Mouse (Mus musculus) mouse embryonic stem cell (cell line): ENCODE measurements around the gene Gtsf2.
"Not testable (repeated sequence)": the region's sequence is repeated elsewhere in the genome, so short reads cannot be mapped to it uniquely, and the experiment has no call there.

Source experiments
- in situ Hi-C, 2 experiments: fragments of 300-500 bp; cut with MboI; formaldehyde crosslinking; loops; 1 replicate in 1 of 2; 3 replicates in 1 of 2; pipeline ENCODE4 v1.14.3; 2019 to 2020; ENCODE audit warnings: low sequenced_read_pairs in 2 of 2, low pct_unique_long_range_greater_than_20kb in 1 of 2, mixed read lengths in 1 of 2; ENCODE audit not compliant: unreplicated experiment in 1 of 2

Gtsf2 gene

DNA sequence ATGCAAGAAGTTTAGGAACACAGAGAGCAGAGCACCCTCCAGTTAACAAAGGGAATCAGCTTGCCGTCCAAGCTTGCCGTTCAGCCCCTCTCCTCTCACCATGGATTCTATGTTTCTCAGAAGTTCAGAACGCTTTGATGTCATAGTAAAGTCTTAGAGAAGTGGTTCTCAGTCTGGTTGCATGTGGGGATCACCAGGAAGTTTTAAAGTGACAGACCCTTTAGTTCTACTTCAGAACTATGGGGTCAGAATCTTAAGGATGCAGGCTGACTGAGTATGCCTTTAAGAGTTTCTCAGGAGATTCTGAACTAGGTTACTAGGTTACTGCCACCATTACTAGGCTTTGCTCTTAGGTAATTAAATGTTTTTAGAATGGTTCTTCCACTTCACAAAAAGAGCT, at the start of gene Gtsf2:
Gene Gtsf2, minus strand, starts transcription at position 101 of the 400 bp plus-strand sequence.
- in situ Hi-C loops, result no loop called here

DNA sequence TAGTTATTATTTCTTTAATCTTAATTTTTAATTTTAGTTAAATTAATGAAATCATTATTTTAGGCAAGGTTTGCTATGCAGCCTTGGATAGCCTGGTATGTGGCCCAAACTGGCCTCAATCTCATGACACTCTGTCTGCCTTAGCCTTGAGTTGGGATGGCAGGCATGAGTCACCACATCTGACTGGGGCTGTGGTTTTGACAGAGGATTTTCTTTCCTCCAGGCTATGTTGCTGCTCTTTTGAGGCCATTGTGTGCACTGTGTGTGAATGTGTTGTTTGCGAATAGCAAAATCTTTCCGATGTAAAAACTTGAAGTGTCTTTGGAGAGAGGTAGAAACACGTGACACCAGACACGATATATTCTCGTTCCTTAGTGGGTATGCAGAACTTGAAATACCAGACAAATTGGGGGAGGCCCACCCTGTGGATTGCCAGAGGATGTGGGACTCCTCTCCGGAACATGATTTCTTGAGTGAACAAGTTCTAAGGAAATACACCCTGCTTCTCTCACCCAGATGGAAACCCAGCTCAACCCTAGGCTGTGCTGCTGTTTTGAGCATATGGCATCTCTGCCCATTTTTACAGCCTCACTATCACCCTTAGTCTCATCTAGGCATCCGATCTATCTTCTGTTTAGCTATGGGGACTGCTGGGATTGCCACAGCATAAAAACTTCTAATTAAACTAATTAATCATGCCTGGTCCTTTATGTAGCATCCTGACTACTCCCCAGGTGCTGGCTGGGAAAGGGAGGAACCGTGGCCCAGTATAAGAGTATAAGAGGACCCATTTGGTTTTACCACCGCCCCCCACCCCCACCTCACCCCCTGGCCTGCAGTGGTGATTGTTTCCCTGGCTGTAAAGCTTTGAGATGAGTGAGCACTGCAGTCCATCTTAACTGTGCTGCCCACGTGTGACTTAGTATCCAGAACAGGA, 48.2 kb upstream of the Gtsf2 start:
- in situ Hi-C loops, result no loop called here

DNA sequence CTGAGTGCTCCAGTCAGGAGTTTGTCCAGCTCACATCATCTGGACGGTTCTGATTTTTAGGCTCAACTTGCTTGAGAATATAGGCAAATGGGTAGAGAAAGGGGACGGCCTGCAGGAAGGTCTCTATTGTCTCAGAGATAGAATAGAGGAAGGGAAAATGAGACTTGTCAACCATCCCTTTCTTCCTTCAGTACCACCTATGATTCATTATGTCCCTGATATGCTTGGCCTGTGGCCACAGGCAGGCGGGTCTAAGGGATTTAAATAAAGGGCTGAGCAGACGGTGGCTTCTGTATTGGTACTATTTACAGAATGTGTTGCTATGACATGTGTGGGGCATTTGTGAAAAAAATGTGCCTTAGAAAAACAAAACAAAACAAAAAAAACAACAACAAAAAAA, 40.1 kb upstream of the Gtsf2 start:
- in situ Hi-C loops, result loop anchor here in 1 of 2 experiments (10.0 kb wide), 1 partner anchor 46 kb away; the partner anchor contains the start of gene Ppp1r1a

DNA sequence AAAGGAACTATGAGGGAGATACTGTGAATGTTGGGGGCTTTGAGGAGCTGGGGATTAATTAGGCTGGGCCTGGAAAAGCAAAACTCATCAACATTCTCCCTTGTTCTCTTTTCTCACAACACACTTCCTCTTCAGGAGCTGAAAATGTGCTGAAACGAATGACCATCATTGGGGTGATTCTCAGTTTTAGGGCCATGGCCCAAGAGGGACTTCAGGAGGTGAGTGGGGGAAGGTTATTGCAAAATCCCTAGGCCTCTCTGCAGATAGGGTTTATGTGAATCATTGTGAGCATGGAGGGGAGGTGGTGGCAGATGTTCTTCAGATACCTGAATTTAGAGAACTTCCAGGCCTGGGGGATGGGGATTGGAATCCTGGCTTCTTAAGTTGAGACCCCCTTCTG, 38.4 kb upstream of the Gtsf2 start:
- in situ Hi-C loops, result loop anchor here in 1 of 2 experiments (10.0 kb wide), 1 partner anchor 48 kb away; the partner anchor contains the start of gene Ppp1r1a

DNA sequence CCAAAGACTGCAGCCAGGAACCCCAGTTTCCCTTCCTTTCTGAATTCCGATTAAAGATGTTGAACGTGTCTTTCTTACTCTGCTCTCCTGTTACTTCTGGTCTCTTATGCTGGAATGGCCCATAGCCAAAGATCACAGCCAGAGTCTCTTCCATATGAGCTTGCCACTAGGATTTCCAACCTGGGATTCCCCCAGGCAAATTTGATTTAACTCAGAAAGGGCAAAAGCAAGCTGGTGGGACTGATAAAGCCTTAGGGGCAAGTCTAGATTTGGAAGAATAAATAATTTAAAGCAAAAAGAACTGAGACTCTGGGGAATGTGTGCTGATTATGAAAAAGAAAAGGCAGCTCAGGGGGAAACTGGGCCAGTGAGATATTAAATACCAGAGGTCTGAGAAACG, 36.8 kb upstream of the Gtsf2 start:
- in situ Hi-C loops, result loop anchor here in 1 of 2 experiments (10.0 kb wide), 1 partner anchor 50 kb away; the partner anchor contains the start of gene Ppp1r1a

DNA sequence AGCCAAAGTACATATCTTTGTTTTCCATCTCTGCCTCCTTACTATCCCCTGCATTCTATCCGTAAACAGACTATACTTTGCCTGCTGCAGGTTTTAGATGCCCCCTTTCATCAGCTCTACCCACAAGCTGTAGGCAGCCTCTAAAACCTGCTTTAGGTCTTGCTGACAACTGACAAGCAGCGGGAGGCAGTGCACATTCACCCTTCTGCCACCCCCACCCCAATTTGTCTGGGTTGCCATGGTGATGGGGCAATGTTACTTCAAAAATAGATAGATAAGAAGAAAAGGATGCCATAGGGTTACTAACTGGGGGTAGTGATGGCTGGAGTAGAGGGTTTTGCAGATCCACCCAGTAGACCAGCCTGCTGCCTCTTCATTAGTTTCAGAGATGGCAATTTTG, 36.2 kb upstream of the Gtsf2 start:
- in situ Hi-C loops, result loop anchor here in 1 of 2 experiments (10.0 kb wide), 1 partner anchor 50 kb away; the partner anchor contains the start of gene Ppp1r1a

DNA sequence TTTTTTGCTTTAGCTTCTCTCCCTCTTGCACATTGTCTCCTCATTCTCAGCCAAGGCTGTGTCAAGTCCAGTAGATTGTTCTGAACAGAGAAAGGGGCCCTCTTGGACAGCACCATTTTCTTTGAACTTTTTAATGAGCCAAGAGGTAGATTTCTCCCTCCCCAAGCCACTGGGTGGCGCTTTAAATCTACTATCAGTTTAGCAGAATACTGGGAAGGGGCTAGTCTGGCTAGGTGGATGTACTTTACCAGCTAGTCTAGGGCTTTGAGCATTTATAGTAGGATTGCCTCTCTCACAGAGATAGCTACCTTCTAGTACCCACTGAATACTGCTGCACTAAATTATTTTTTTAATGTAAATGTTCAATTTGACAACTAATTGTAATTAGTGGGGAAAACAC, 34.2 kb upstream of the Gtsf2 start:
- in situ Hi-C loops, result loop anchor here in 1 of 2 experiments (10.0 kb wide), 1 partner anchor 52 kb away; the partner anchor contains the start of gene Ppp1r1a

DNA sequence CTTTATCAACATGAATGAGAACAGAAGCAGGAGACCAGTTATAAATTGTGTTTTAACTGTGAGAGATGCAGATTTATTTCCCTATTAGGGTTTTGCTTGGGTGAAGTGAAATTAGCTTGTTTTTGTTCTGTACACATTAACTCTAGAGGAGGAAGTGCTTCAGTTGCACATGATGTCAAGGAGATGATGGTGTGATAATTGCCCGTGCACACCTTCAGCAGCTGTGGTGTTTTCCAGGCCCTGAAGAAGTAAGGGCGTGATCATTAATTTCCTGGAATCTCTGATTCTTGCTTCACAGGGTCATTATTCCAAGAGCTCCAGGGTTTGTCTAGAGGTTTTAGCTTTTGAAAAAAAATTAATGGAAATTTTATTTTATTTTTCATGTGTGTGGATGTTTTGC, 31.9 kb upstream of the Gtsf2 start:
- in situ Hi-C loops, result loop anchor here in 1 of 2 experiments (10.0 kb wide), 1 partner anchor 55 kb away; the partner anchor contains the start of gene Ppp1r1a

DNA sequence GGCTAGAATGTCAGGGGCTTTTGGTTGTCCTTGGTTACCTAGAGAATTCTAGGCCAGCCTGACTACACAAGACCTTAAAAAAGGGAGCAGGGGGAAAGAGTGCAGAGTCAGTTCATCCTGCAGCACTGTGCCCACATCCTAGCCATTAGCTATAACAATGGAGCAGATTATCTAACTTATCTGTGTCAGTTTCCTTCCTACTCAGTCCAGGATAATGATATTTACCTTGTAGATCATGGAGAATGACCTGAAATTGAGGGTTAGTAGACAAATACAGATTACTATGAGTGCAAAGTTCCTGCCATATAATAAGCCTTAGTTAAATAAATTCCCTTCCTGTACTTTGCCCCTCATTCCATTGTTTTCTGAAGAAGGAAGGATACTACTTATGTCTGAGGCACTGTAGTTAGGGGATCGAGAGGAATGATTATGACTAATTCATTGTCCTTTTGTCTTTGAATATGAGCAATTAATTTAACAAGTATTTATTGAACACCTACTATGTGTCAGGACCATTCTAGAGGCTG, 30.9 kb upstream of the Gtsf2 start:
- in situ Hi-C loops, result no loop called here

DNA sequence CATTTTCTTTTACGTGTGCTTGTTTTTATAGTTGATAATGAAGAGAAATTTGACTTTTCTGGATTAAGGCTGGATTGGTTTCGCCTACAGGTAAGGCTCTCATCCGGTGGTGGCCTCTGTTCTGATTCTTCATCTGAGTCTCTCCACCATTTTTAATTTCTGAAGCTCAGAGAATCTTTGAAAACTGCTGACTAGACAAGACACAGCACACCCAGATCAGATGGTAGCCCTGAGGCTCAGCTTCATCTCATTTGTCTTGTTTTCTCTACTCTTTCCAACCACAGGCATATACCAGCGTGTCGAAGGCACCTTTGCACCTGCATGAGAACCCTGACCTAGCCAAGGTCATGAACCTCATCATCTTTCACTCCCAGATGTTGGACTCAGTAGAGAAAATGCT, 25.5 kb upstream of the Gtsf2 start:
- in situ Hi-C loops, result no loop called here

DNA sequence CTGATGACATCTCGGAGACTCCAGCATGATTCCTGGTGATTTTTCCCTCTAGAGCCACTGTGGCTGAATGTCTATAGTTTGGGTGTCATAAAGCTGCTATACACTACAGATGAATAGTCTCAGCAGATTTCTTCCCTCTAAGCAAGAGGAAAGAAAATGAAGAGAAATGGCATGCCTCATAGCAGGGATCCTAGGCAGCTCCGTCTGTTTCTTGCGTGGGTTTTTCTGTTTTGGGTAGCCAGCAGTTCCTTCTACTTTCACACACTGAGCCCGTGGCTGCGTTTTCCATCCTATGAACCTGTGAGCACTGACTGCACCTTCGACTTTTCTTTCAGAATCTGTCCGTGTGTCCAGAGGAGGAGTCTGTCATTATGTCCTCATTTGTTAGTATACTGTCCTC, 24.9 kb upstream of the Gtsf2 start:
- in situ Hi-C loops, result no loop called here

DNA sequence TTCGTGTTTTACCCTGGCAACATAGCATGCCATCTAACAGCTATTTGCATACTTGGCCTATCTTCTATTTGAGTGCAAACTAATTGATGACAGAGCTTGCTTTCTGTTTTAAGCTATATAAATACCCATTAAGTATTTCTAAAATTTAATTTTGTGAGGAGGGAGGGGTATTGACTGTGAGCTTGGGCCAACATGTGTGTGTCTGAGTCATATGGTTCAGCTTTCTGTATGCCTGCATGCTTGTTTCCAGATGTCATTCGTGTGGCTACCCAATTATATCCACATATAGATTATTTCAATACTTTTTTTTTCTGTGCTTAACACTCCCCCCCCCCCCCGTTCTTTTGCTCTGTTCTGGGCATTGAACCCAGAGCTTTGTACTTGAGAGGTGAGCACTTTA, 24.0 kb upstream of the Gtsf2 start:
- in situ Hi-C loops, result no loop called here

DNA sequence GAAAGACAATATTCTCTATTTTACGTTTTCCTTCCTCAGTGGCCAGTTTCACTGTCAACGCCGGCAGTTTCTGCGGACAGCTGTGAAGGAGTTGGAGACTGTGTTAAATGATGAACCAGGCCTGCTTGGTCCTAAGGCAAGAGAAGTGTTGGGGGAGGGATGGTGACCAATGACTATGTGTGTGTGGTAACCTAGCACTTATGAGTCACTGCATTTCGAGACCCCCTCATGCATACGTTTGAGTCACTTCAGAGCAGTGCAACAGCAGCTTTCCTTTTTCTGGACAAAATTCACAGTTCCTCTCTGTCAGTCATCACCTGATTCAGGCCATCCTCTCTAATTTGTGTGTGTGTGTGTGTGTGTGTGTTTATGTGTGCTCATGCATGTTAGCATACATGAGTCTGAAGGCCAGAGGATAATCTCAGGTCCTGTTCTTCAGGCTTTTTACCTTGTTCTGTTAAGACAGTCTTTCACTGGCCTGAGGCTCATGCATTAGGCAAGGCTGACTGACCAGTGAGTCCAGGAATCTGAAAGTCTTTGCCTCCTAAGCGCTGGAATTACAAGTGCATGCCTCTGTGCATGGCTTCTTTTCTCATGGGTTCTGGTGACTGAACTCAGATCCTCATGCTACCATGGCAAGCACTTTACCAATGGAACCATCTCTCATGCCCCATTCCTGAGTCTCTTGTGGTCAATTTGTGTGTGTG, 23.4 kb upstream of the Gtsf2 start:
- in situ Hi-C loops, result no loop called here

DNA sequence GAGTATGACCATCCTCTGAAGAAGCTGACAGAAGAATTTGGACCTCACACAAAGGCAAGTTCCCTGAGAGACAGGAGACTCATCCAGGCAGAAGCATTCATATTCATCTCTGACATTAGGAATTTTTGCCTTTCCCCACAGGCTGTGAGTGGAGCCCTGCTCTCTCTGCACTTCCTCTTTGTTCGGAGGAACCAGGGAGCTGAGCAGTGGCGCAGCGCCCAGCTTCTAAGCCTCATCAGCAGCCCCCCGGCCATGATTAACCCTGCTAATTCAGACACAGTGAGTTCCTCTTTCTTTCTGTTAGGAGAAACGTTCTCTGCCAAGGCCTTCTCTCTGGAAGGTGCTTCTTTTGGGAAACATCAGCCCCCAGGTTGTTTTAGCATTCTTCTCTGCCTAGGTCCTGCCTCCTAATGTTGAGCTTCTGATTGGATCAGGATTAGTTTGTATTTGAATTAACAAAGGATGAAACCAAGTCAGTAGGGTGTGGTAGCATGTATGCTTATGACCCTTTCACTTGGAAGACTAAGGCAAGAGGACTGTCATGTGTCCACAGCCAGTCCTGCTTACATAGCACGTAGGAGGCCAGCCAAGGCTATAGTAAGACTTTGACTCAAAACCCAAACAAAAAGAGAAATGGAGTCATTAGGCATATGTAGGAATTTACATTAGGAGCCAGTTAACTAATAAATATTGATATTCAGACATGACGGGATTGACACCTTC, 14.4 kb upstream of the Gtsf2 start:
- in situ Hi-C loops, result no loop called here

DNA sequence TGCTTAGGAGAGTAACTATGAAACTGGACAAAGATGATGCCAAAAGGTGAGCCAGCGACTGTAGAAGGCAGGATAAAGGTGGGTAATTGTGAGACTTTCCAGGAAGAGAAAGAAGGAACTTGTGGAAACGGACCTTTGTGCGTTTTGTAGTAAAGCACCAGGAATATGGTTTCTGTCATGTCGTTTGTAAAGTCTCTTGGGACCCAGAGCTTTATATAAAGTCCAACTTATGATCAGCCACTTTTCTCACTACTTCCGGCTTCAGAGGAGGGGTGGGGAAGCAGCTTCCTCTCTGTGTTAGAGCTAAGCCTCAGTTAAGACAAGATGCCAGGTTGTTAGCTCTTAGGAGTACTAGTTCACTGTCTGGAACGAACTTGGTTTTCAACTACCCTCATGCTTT, 6.2 kb upstream of the Gtsf2 start:
- in situ Hi-C loops, result no loop called here

DNA sequence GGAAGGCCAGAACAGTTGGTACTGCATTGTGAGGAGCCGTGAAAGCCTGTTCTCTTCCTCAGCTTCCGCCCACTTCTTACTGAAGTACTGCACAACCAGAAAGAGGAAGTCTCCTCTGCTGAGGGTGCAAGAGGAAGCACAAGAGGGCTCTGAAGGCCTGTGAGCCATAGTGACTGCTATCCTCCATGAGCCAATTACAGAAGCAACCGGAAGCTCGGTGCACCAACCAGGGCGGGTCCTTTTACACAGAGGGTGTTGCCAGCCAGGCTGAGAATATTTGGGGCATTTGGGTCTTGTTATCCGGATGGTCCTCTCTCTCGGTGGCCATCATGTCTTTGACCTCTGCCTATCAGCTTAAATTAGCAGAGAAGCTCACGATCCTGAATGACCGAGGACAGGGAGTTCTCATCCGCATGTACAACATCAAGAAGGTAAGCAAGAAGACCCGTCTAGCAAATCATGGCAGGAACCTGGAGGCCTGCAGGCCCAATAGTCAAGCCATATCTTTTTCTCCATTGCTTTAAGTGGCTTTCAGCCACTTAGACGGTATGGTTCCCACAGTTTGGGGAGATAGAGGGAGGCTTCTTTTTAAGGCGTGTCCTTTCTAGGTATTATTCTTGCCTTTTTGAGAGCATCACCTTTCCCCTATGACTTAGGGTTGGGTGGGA, 5.4 kb upstream of the Gtsf2 start, which contains the start of gene Nckap1l:
Gene Nckap1l, plus strand, starts transcription at position 244 of the 668 bp plus-strand sequence.
- in situ Hi-C loops, result no loop called here

DNA sequence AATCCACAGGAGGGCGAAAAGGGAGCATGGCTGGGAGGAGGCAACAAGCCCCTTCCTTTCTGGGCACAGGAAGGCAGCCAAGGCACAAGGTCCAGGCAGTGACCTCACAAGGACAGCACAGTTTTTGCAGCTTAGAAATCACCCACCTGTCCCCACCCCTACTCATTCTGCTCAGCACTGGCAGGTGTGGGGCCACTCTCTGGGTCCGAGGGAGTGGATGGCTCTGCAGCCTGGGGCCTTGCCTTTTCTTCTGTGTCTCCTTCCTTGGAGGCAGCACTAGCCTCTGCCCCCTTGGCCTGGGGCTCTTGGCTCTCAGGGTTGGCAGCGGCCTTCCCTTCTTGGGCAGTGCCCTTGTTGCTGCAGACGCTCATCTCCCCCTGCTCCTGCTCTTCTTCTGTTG, 2.3 kb downstream of the Gtsf2 start:
- in situ Hi-C loops, result not testable (repeated sequence)

DNA sequence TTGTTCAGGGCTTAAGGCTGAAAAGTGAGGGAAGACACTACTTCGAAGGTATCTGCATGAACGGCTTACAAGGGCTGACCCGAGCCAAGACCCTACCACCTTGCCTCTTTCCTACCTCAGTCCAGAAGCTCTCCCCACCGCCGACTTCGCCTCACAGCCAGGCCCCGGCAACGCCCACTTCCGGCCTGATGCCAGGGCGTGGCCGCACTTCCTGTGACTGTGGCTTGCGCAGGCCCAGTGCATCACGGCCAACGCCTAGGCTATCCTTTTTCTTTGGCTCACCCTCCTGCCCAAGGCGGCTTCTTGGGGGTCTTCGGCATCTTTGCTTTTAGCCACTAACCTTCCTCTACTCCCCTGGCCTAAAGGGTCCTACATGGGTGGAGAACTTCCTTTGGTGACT, 18.0 kb downstream of the Gtsf2 start, which contains the start of gene Gtsf1:
Gene Gtsf1, minus strand, starts transcription at position 230 of the 400 bp plus-strand sequence.
- in situ Hi-C loops, result no loop called here
